Mouse (Mus musculus) naive thymus-derived CD4-positive, alpha-beta T cell, adult 2 months (primary cell): ENCODE measurements around the gene Ahcyl2.
"Not testable (repeated sequence)": the region's sequence is repeated elsewhere in the genome, so short reads cannot be mapped to it uniquely, and the experiment has no call there.

Experiments used
- DNase-seq: peaks from one replicate; pipeline ENCODE4 v3.0.0-alpha.2; 2011; ENCODE audit warnings: low read depth

Ahcyl2 gene

GRCm38 (mm10) chr6:29767813-29768660 is at the start of gene Ahcyl2:
TSS of gene Ahcyl2 (plus strand) at chr6:29768011.
- peak; percentile 97 for DNase-seq

GRCm38 (mm10) chr6:29718894-29719329 is 48.9 kb upstream of the Ahcyl2 start:
- no peak for DNase-seq

- DNase-seq = no peak
Measured at GRCm38 (mm10) chr6:29721890-29722289, 45.9 kb upstream of the Ahcyl2 start.

- DNase-seq = no peak
Measured at GRCm38 (mm10) chr6:29726576-29727200, 41.1 kb upstream of the Ahcyl2 start.

GRCm38 (mm10) chr6:29728035-29728434 is 39.8 kb upstream of the Ahcyl2 start:
- DNase-seq = no peak

GRCm38 (mm10) chr6:29729491-29729890 is 38.3 kb upstream of the Ahcyl2 start:
- DNase-seq = no peak

- no peak for DNase-seq
Measured at GRCm38 (mm10) chr6:29735336-29735688, 32.5 kb upstream of the Ahcyl2 start, which contains the start of gene Smo. TSS of gene Smo (plus strand) at chr6:29735503.

- DNase-seq = peak; percentile 50
Measured at GRCm38 (mm10) chr6:29735689-29736451, 31.9 kb upstream of the Ahcyl2 start.

GRCm38 (mm10) chr6:29736610-29737458 is 31.0 kb upstream of the Ahcyl2 start:
- peak; percentile 30 for DNase-seq

GRCm38 (mm10) chr6:29751466-29752152 is 16.2 kb upstream of the Ahcyl2 start:
- DNase-seq = no peak

- DNase-seq = no peak
Measured at GRCm38 (mm10) chr6:29753336-29753735, 14.5 kb upstream of the Ahcyl2 start.

GRCm38 (mm10) chr6:29756001-29756400 is 11.8 kb upstream of the Ahcyl2 start:
- DNase-seq = no peak

- no peak for DNase-seq
Measured at GRCm38 (mm10) chr6:29756476-29756875, 11.3 kb upstream of the Ahcyl2 start.

- peak; percentile 85 for DNase-seq
Measured at GRCm38 (mm10) chr6:29758417-29758816, 9.4 kb upstream of the Ahcyl2 start.

- no peak for DNase-seq
Measured at GRCm38 (mm10) chr6:29759012-29759679, 8.7 kb upstream of the Ahcyl2 start.

- DNase-seq = not testable (repeated sequence)
Measured at GRCm38 (mm10) chr6:29760397-29760796, 7.4 kb upstream of the Ahcyl2 start.

- no peak for DNase-seq
Measured at GRCm38 (mm10) chr6:29761282-29761681, 6.5 kb upstream of the Ahcyl2 start.

- DNase-seq = peak; percentile 46
Measured at GRCm38 (mm10) chr6:29762524-29762923, 5.3 kb upstream of the Ahcyl2 start.

- DNase-seq = peak; percentile 26
Measured at GRCm38 (mm10) chr6:29766874-29767273, 937 bp upstream of the Ahcyl2 start.

- peak; percentile 72 for DNase-seq
Measured at GRCm38 (mm10) chr6:29768791-29769441, 1.1 kb downstream of the Ahcyl2 start.
